In genomic region chr8:118477587-118477986, GRCm38 (mm10) we compare ENCODE assay signal across 31 mouse cellular contexts.
DNase-seq lines count a peak whose midpoint lies in the region; ATAC-seq and TF ChIP-seq lines count a peak whose summit lies in the region.
"Had no signal": no experiment of that assay in that cellular context is flagged by ENCODE, and none has a peak within 500 bp of the region (broad histone marks: within the 10 kb centered on the region; RNA-seq: fewer than 3 reads in every experiment).

No protein-coding gene starts in this region.

- no peak overlapping the region for H3K27ac ChIP-seq in heart, embryonic 12.5 days (ENCODE audit: poor library complexity, severe bottlenecking)
- peak overlapping the region; percentile 79 for H3K27ac ChIP-seq in heart, embryonic 16.5 days (ENCODE audit: low read length)
- H3K27ac ChIP-seq in midbrain, embryonic 14.5 days (replicated peaks; ENCODE audit: low read depth, low read length), result no peak overlapping the region; the same call in 1 of the 2 replicates
- H3K27ac ChIP-seq in midbrain, postnatal 0 days (ENCODE audit: low read depth, low read length), result no peak overlapping the region
- H3K27ac ChIP-seq in gastrocnemius, adult 2 months, result no peak overlapping the region
- H3K27ac ChIP-seq: embryonic facial prominence, embryonic 13.5 days; intestine, embryonic 15.5 days; layer of hippocampus, adult 2 months; left cerebral cortex, adult 2 months; limb, embryonic 12.5 days; liver, embryonic 15.5 days had no signal

- H3K36me3 ChIP-seq in heart, embryonic 12.5 days, result no peaks in the 10 kb centered on the region
- no peaks in the 10 kb centered on the region; the same call in 1 of the 2 replicates for H3K36me3 ChIP-seq in heart, embryonic 16.5 days (ENCODE audit: control insufficient read depth, insufficient read depth)
- no peaks in the 10 kb centered on the region for H3K36me3 ChIP-seq in midbrain, embryonic 14.5 days (ENCODE audit: control insufficient read depth, insufficient read depth, low read length)
- no peaks in the 10 kb centered on the region for H3K36me3 ChIP-seq in midbrain, postnatal 0 days (ENCODE audit: insufficient read depth, low read length)
- H3K36me3 ChIP-seq: embryonic facial prominence, embryonic 13.5 days; intestine, embryonic 15.5 days; limb, embryonic 12.5 days; liver, embryonic 15.5 days had no signal

- H3K27me3 ChIP-seq in heart, embryonic 12.5 days (replicated peaks), result no peaks in the 10 kb centered on the region
- H3K27me3 ChIP-seq in heart, embryonic 16.5 days (ENCODE audit: control insufficient read depth, insufficient read depth, low read length), result no peaks in the 10 kb centered on the region
- H3K27me3 ChIP-seq in midbrain, embryonic 14.5 days (ENCODE audit: control insufficient read depth, insufficient read depth, low read length), result no peaks in the 10 kb centered on the region
- no peaks in the 10 kb centered on the region for H3K27me3 ChIP-seq in midbrain, postnatal 0 days (ENCODE audit: insufficient read depth, low read length)
- H3K27me3 ChIP-seq: embryonic facial prominence, embryonic 13.5 days; intestine, embryonic 15.5 days; liver, embryonic 15.5 days had no signal

- no peaks in the 10 kb centered on the region for H3K9me3 ChIP-seq in heart, embryonic 12.5 days (replicated peaks)
- no peaks in the 10 kb centered on the region for H3K9me3 ChIP-seq in heart, embryonic 16.5 days (replicated peaks; ENCODE audit: control insufficient read depth, low read length)
- H3K9me3 ChIP-seq in midbrain, embryonic 14.5 days (ENCODE audit: control insufficient read depth, low read length), result no peaks in the 10 kb centered on the region
- no peaks in the 10 kb centered on the region for H3K9me3 ChIP-seq in midbrain, postnatal 0 days (ENCODE audit: low read length)
- H3K9me3 ChIP-seq: embryonic facial prominence, embryonic 13.5 days; intestine, embryonic 15.5 days; limb, embryonic 12.5 days; liver, embryonic 15.5 days had no signal

- no peak for ATAC-seq in heart, embryonic 12.5 days (ENCODE audit: insufficient number of reproducible peaks, low FRiP score)
- ATAC-seq in heart, embryonic 16.5 days (replicated peaks; ENCODE audit: extremely low read depth, insufficient read depth, low FRiP score), result no peak
- ATAC-seq in midbrain, embryonic 14.5 days (ENCODE audit: low FRiP score, low TSS enrichment), result no peak
- ATAC-seq in midbrain, postnatal 0 days (ENCODE audit: low FRiP score), result no peak
- ATAC-seq: activated CD4-positive, CD25-positive, alpha-beta regulatory T cell, adult 4 months; forebrain, embryonic 16.5 days; hindbrain, embryonic 16.5 days; intestine, embryonic 15.5 days had no signal

- WGBS in heart, embryonic 12.5 days, result 77% methylated on average over 9 of the region's 9 CpGs
- WGBS in heart, embryonic 16.5 days, result 70% methylated on average over 9 of the region's 9 CpGs
- 63% methylated on average over 9 of the region's 9 CpGs for WGBS in midbrain, embryonic 14.5 days
- 55% methylated on average over 9 of the region's 9 CpGs for WGBS in midbrain, postnatal 0 days

- no peak overlapping the region for H3K9ac ChIP-seq in heart, embryonic 12.5 days
- no peak overlapping the region for H3K9ac ChIP-seq in heart, embryonic 16.5 days (ENCODE audit: low read length)
- H3K9ac ChIP-seq in midbrain, embryonic 14.5 days (replicated peaks; ENCODE audit: low read length), result no peak overlapping the region
- no peak overlapping the region for H3K9ac ChIP-seq in midbrain, postnatal 0 days (replicated peaks; ENCODE audit: low read length, poor library complexity, severe bottlenecking)
- H3K9ac ChIP-seq: embryonic facial prominence, embryonic 13.5 days; intestine, embryonic 15.5 days; limb, embryonic 12.5 days; liver, embryonic 15.5 days; lung, embryonic 14.5 days had no signal

- no peak overlapping the region for H3K4me3 ChIP-seq in heart, embryonic 12.5 days
- no peak overlapping the region for H3K4me3 ChIP-seq in heart, embryonic 16.5 days (ENCODE audit: low read length)
- no peak overlapping the region for H3K4me3 ChIP-seq in midbrain, embryonic 14.5 days (replicated peaks; ENCODE audit: low read depth, low read length)
- H3K4me3 ChIP-seq in midbrain, postnatal 0 days (ENCODE audit: low read depth, low read length), result no peak overlapping the region
- no peak overlapping the region for H3K4me3 ChIP-seq in gastrocnemius, adult 2 months
- H3K4me3 ChIP-seq: embryonic facial prominence, embryonic 13.5 days; erythroblast, embryonic 14.5 days; intestine, embryonic 15.5 days; layer of hippocampus, adult 2 months; left cerebral cortex, adult 2 months; limb, embryonic 12.5 days; liver, embryonic 15.5 days had no signal

- intact Hi-C loops in gastrocnemius, adult 2 months (cut with DNase I), result no loop called here

- TF ChIP-seq CTCF in midbrain, postnatal 0 days (IDR thresholded peaks at IDR 0.05), result no peak
- TF ChIP-seq CTCF in gastrocnemius, adult 2 months (IDR thresholded peaks at IDR 0.05), result no peak

- peak; percentile 23 to 26 for DNase-seq in heart, adult 18-20 months
- no peak for DNase-seq in heart, adult 8-10 months (ENCODE audit: low spot score)
- DNase-seq in midbrain, embryonic 14.5 days, result peak; percentile 52
- DNase-seq in midbrain, postnatal 0 days (ENCODE audit: low spot score), result no peak
- peak; percentile 46 for DNase-seq in retina, postnatal 1 day
- no peak for DNase-seq in gastrocnemius, adult 2 months
- DNase-seq: adrenal gland, adult 2 months; adrenal gland, postnatal 36 days; B cell, adult 2 months; cerebellum, adult 8-10 months; embryo, embryonic 11 days; gastrocnemius, postnatal 25 days; kidney, adult 2 months; kidney, postnatal 36 days; lung, embryonic 14.5 days; lung, postnatal 14 days; right cerebral cortex, postnatal 25 days; thymus, postnatal 14 days had no signal

- H3K4me2 ChIP-seq in heart, embryonic 12.5 days, result no peak overlapping the region
- no peak overlapping the region for H3K4me2 ChIP-seq in heart, embryonic 16.5 days (ENCODE audit: low read depth, low read length)
- no peak overlapping the region for H3K4me2 ChIP-seq in midbrain, embryonic 14.5 days (ENCODE audit: low read length)
- no peak overlapping the region for H3K4me2 ChIP-seq in midbrain, postnatal 0 days (ENCODE audit: low read depth, low read length, poor library complexity, severe bottlenecking)
- H3K4me2 ChIP-seq: embryonic facial prominence, embryonic 13.5 days; intestine, embryonic 15.5 days; limb, embryonic 12.5 days; liver, embryonic 15.5 days; lung, embryonic 14.5 days; midbrain, embryonic 11.5 days had no signal

- peaks cover 17% of the 10 kb centered on the region for H3K4me1 ChIP-seq in heart, embryonic 12.5 days (replicated peaks)
- peaks cover 9% of the 10 kb centered on the region for H3K4me1 ChIP-seq in heart, embryonic 16.5 days (ENCODE audit: control insufficient read depth, insufficient read depth, low read length)
- peaks cover 7% of the 10 kb centered on the region; the same call in 1 of the 2 replicates for H3K4me1 ChIP-seq in midbrain, embryonic 14.5 days (ENCODE audit: control insufficient read depth, insufficient read depth, low read length)
- 0 out of 2 replicates have a peak, but pooled peaks cover 5% of the 10 kb centered on the region for H3K4me1 ChIP-seq in midbrain, postnatal 0 days (ENCODE audit: insufficient read depth, low read length)
- H3K4me1 ChIP-seq: embryonic facial prominence, embryonic 13.5 days; intestine, embryonic 15.5 days; limb, embryonic 12.5 days; liver, embryonic 15.5 days had no signal

Comparison
In these comparisons a context has a peak if more than half of its experiments do, and no peak if none do; other contexts are left out.
1. DNase-seq: peak in heart, adult 18-20 months (2 of 2), midbrain, embryonic 14.5 days (single experiment) and retina, postnatal 1 day (single experiment); none in heart, adult 8-10 months (single experiment), midbrain, postnatal 0 days (single experiment) and gastrocnemius, adult 2 months (single experiment).